Mouse (Mus musculus): ENCODE measurements around the gene Ccdc96. TPM values are rescaled to one million over a fixed set of nuclear protein-coding genes. Genes with fewer than 3 reads are reported as not detected.

Ccdc96 gene
- total RNA-seq, 2 experiments from 2014 or later = 0.12 to 0.16 TPM

DNA sequence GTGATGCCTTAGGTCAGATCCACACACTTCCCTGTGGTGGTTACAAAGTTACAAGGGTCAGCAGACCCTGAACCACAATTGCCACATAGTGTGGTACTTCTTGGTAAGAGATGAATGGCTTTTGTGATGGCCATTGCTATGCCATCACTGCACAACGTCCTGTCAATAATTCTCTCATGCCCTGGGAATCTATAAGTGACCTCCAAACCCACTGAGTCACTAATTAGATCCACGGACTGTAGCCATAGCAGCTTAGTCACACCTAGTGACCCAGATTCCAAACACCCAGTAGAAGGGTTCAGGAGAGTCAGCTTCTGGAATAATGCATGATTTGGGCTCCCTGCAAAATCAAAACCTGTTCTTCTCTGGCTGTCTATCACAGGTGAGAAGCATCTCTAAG is 40.8 kb downstream of the Ccdc96 start:
- DNase-seq = no peak

- DNase-seq = no peak
These were observed 41.9 kb downstream of the Ccdc96 start for GRCm38 (mm10) chr5:36526274-36526673.

GRCm38 (mm10) chr5:36526921-36527320 is 42.5 kb downstream of the Ccdc96 start:
- no peak for DNase-seq

GRCm38 (mm10) chr5:36529698-36530097 is 45.3 kb downstream of the Ccdc96 start:
- DNase-seq = no peak

- peak; percentile 92 for DNase-seq
These were observed 45.9 kb downstream of the Ccdc96 start for GRCm38 (mm10) chr5:36530129-36530751.

- no peak for DNase-seq
These were observed 50.2 kb downstream of the Ccdc96 start for GRCm38 (mm10) chr5:36534455-36535030.

DNA sequence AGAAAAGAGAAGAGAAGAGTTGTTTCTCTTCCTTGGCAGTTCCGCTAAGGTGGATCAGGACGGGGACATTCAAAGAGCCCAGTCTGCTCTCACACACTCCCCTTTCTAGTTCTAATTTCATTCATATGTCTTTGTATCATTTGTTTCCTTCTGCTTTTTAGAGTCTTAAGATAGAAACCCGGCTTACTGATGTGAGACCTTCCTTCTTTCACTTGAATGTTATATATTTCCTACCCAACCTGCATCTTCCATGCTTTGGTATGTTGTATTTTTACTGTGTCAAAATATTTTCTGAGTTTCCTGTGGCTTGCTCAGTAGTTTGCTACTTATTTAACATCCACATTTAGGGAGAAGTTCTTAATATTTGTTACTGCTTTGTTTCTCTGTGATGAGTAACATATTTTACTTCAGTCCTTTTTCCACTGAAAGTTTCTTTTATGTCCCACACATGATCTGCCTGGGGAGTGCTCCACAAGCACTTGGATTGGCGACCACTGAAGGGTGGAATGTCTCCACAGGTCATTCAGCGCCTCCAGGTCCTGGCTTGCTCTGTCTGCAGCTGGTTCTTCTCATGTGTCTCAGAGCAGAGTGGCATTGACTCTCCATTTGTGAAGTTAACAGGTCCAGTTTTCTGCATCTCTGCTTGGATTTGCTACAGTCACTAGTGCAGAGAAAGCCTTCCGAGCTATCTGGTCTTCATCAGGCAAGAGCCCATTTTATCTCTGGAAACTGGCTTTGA is 51.2 kb downstream of the Ccdc96 start:
- no peak for DNase-seq

GRCm38 (mm10) chr5:36536424-36536823 is 52.0 kb downstream of the Ccdc96 start:
- DNase-seq = no peak

Other genes with a start within 250 kb of the Ccdc96 start
- gene Sorcs2, start 86.4 kb upstream of the Ccdc96 start, total RNA-seq (2021) = 10 to 100 TPM; 15.6 to 16.0 TPM
- 10 to 100 TPM; 32.7 to 36.2 TPM for gene Grpel1, start 19.6 kb upstream of the Ccdc96 start, total RNA-seq (2021)
- 10 to 100 TPM; 12.0 to 12.1 TPM for gene Tada2b, start 303 bp upstream of the Ccdc96 start, total RNA-seq (2021)
- gene Tbc1d14, start 108.7 kb downstream of the Ccdc96 start, total RNA-seq (2021) = 10 to 100 TPM; 15.0 to 19.5 TPM
- gene D5Ertd579e, start 211.4 kb downstream of the Ccdc96 start, total RNA-seq (2021) = 10 to 100 TPM; 51.2 to 67.3 TPM